ENCODE assay signal across 8 mouse cellular contexts in the genomic region with DNA sequence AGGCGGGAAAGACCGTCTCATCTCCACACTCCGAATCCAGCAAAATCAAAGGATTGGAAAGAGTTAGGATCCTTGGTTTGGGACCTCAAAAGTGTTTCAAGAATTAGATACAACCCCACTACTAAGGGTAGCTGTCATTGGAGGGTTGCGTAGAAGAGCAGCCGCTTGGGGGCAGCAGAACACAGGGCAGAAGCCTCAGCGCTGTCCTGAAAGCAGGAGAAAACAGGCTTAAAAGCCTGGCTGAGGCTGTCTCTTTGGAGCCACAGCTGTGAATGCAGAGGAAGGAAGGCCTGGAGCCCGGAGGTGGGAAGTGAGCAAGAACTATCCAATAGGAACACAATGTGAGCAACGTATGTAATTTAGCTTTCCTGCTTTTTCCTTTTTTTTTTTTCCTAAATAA. TPM values are rescaled to one million over a fixed set of nuclear protein-coding genes. Genes with fewer than 3 reads are reported as not detected.
DNase-seq lines count a peak whose midpoint lies in the region; ATAC-seq and TF ChIP-seq lines count a peak whose summit lies in the region.

No protein-coding gene starts in this region.

- no peaks in the 10 kb centered on the region for H3K4me1 ChIP-seq in embryonic facial prominence, embryonic 14.5 days (ENCODE audit: control insufficient read depth, insufficient read depth, low read length)
- no peaks in the 10 kb centered on the region for H3K4me1 ChIP-seq in kidney, adult 2 months (ENCODE audit: control insufficient read depth, insufficient read depth, low read length)
- no peaks in the 10 kb centered on the region for H3K4me1 ChIP-seq in limb, embryonic 11.5 days (ENCODE audit: control insufficient read depth, insufficient read depth, low read length)
- H3K4me1 ChIP-seq in midbrain, embryonic 14.5 days (ENCODE audit: control insufficient read depth, insufficient read depth, low read length), result no peaks in the 10 kb centered on the region
- no peaks in the 10 kb centered on the region for H3K4me1 ChIP-seq in spleen, adult 2 months (ENCODE audit: control insufficient read depth, insufficient read depth, insufficient read length)

- H3K27ac ChIP-seq in embryonic facial prominence, embryonic 14.5 days (replicated peaks; ENCODE audit: low read depth, low read length), result no peak overlapping the region
- H3K27ac ChIP-seq in kidney, adult 2 months (ENCODE audit: insufficient read depth, low read depth, low read length), result no peak overlapping the region
- H3K27ac ChIP-seq in limb, embryonic 11.5 days (replicated peaks; ENCODE audit: low read depth, low read length), result no peak overlapping the region
- no peak overlapping the region for H3K27ac ChIP-seq in midbrain, embryonic 14.5 days (replicated peaks; ENCODE audit: low read depth, low read length)
- H3K27ac ChIP-seq in spleen, adult 2 months (ENCODE audit: insufficient read depth, low read length), result no peak overlapping the region

- H3K4me2 ChIP-seq in embryonic facial prominence, embryonic 14.5 days (ENCODE audit: low read depth, low read length), result no peak overlapping the region
- H3K4me2 ChIP-seq in limb, embryonic 11.5 days (ENCODE audit: low read depth, severe bottlenecking), result no peak overlapping the region
- no peak overlapping the region for H3K4me2 ChIP-seq in midbrain, embryonic 14.5 days (ENCODE audit: low read length)

- DNase-seq in 416B (ENCODE audit: low read depth), result peak; percentile 82
- peak; percentile 81 to 89 for DNase-seq in adrenal gland, postnatal 36 days
- peak; percentile 93 for DNase-seq in embryonic facial prominence, embryonic 14.5 days (ENCODE audit: low spot score)
- DNase-seq in heart, adult 8-10 months (ENCODE audit: low spot score), result peak; percentile 79
- peak; percentile 84 for DNase-seq in kidney, adult 2 months
- peak; percentile 88 for DNase-seq in limb, embryonic 11.5 days (ENCODE audit: low spot score)
- DNase-seq in midbrain, embryonic 14.5 days, result peak; percentile 93
- DNase-seq in spleen, adult 2 months (ENCODE audit: low read depth in 1 of 2, low spot score in 2 of 2), result peak; percentile 29 to 73

- H3K9me3 ChIP-seq in embryonic facial prominence, embryonic 14.5 days (ENCODE audit: control insufficient read depth, low read length), result no peaks in the 10 kb centered on the region
- H3K9me3 ChIP-seq in limb, embryonic 11.5 days (ENCODE audit: control insufficient read depth, low read length), result no peaks in the 10 kb centered on the region
- no peaks in the 10 kb centered on the region for H3K9me3 ChIP-seq in midbrain, embryonic 14.5 days (ENCODE audit: control insufficient read depth, low read length)

- TF ChIP-seq CTCF in kidney, adult 2 months (conservative IDR thresholded peaks at IDR 0.05; ENCODE audit: insufficient read depth, insufficient read length, low read depth, low read length), result peak; percentile 93
- peak; percentile 97 for TF ChIP-seq CTCF in spleen, adult 2 months (IDR thresholded peaks at IDR 0.05; ENCODE audit: extremely low read depth, insufficient read depth, insufficient read length, insufficient replicate concordance)

- no peaks in the 10 kb centered on the region for H3K36me3 ChIP-seq in embryonic facial prominence, embryonic 14.5 days (ENCODE audit: control insufficient read depth, insufficient read depth, low read length)
- H3K36me3 ChIP-seq in kidney, adult 2 months (ENCODE audit: control insufficient read depth, insufficient read depth, low read length), result no peaks in the 10 kb centered on the region
- H3K36me3 ChIP-seq in limb, embryonic 11.5 days (ENCODE audit: control insufficient read depth, insufficient read depth, low read length), result no peaks in the 10 kb centered on the region
- H3K36me3 ChIP-seq in midbrain, embryonic 14.5 days (ENCODE audit: control insufficient read depth, insufficient read depth, low read length), result no peaks in the 10 kb centered on the region
- H3K36me3 ChIP-seq in spleen, adult 2 months (ENCODE audit: control insufficient read depth, insufficient read depth, low read length), result no peaks in the 10 kb centered on the region

- ATAC-seq in embryonic facial prominence, embryonic 14.5 days (ENCODE audit: low read depth), result peak; percentile 93
- peak; percentile 57; the same call in 1 of the 2 replicates for ATAC-seq in limb, embryonic 11.5 days (ENCODE audit: insufficient number of reproducible peaks, low FRiP score, low TSS enrichment, low read depth)
- ATAC-seq in midbrain, embryonic 14.5 days (ENCODE audit: low FRiP score, low TSS enrichment), result peak; percentile 70; the same call in 1 of the 2 replicates

- WGBS in embryonic facial prominence, embryonic 14.5 days, result 5% methylated on average over 8 of the region's 8 CpGs
- 4% methylated on average over 8 of the region's 8 CpGs for WGBS in kidney, adult 2 months
- WGBS in limb, embryonic 11.5 days, result 4% methylated on average over 8 of the region's 8 CpGs
- WGBS in midbrain, embryonic 14.5 days, result 4% methylated on average over 8 of the region's 8 CpGs
- 9% methylated on average over 8 of the region's 8 CpGs for WGBS in spleen, adult 2 months

- no peak for TF ChIP-seq POLR2A in kidney, adult 2 months (IDR thresholded peaks at IDR 0.05; ENCODE audit: low read depth, low read length)
- no peak for TF ChIP-seq POLR2A in spleen, adult 2 months (IDR thresholded peaks at IDR 0.05; ENCODE audit: low read depth, low read length)

- H3K9ac ChIP-seq in embryonic facial prominence, embryonic 14.5 days (ENCODE audit: low read depth, low read length), result no peak overlapping the region
- H3K9ac ChIP-seq in limb, embryonic 11.5 days (ENCODE audit: low read length), result no peak overlapping the region
- no peak overlapping the region for H3K9ac ChIP-seq in midbrain, embryonic 14.5 days (replicated peaks; ENCODE audit: low read length)

- no peak overlapping the region for H3K4me3 ChIP-seq in embryonic facial prominence, embryonic 14.5 days (ENCODE audit: low read depth, low read length)
- no peak overlapping the region for H3K4me3 ChIP-seq in kidney, adult 2 months (ENCODE audit: insufficient read depth, low read depth, low read length)
- no peak overlapping the region for H3K4me3 ChIP-seq in limb, embryonic 11.5 days (ENCODE audit: low read depth, low read length)
- H3K4me3 ChIP-seq in midbrain, embryonic 14.5 days (replicated peaks; ENCODE audit: low read depth, low read length), result no peak overlapping the region
- H3K4me3 ChIP-seq in spleen, adult 2 months (ENCODE audit: extremely low read depth, insufficient read depth, insufficient read length), result no peak overlapping the region

- no peaks in the 10 kb centered on the region for H3K27me3 ChIP-seq in embryonic facial prominence, embryonic 14.5 days (replicated peaks; ENCODE audit: control insufficient read depth, insufficient read depth, low read length)
- no peaks in the 10 kb centered on the region for H3K27me3 ChIP-seq in kidney, adult 2 months (replicated peaks; ENCODE audit: control insufficient read depth, insufficient read depth, low read length)
- no peaks in the 10 kb centered on the region for H3K27me3 ChIP-seq in limb, embryonic 11.5 days (ENCODE audit: control insufficient read depth, insufficient read depth, low read length)
- H3K27me3 ChIP-seq in midbrain, embryonic 14.5 days (ENCODE audit: control insufficient read depth, insufficient read depth, low read length), result no peaks in the 10 kb centered on the region
- no peaks in the 10 kb centered on the region for H3K27me3 ChIP-seq in spleen, adult 2 months (ENCODE audit: control insufficient read depth, insufficient read depth, low read length)

RNA-seq across cellular contexts. Expression of a gene that starts 16.7 kb away (rescaled TPM):
- total RNA-seq in adrenal gland, postnatal 36 days (2021), result 100 to 1,000 TPM; 549 to 598 TPM
- 876 and 912 TPM in 2 replicates for polyA plus RNA-seq in embryonic facial prominence, embryonic 14.5 days (2014; fragmentation: Nextera tagmentation; extraction: Ambion mirVana)
- 100 to 1,000 TPM; 305 to 381 (median 333) TPM for total RNA-seq in heart, adult 8-10 months (2022)
- 240 and 386 TPM in 2 replicates for polyA plus RNA-seq in kidney, adult 2 months (2012; rRNA removed)
- polyA plus RNA-seq in limb, embryonic 11.5 days (2014; fragmentation: Nextera tagmentation; extraction: Ambion mirVana), result 880 and 888 TPM in 2 replicates
- polyA plus RNA-seq in midbrain, embryonic 14.5 days (2014; fragmentation: Nextera tagmentation; extraction: Ambion mirVana), result 488 and 521 TPM in 2 replicates
- 324 and 363 TPM in 2 replicates for polyA plus RNA-seq in spleen, adult 2 months (2012; rRNA removed)

RNA-seq across cellular contexts. Expression of a gene that starts 34.4 kb away (rescaled TPM):
- total RNA-seq in adrenal gland, postnatal 36 days (2021), result under 1 TPM; 0.50 to 0.63 TPM
- polyA plus RNA-seq in embryonic facial prominence, embryonic 14.5 days (2014; fragmentation: Nextera tagmentation; extraction: Ambion mirVana), result 0.74 and 1.3 TPM in 2 replicates
- not detected for total RNA-seq in heart, adult 8-10 months (2022)
- 0.16 and 0.23 TPM in 2 replicates for polyA plus RNA-seq in kidney, adult 2 months (2012; rRNA removed)
- 0.35 and 0.65 TPM in 2 replicates for polyA plus RNA-seq in limb, embryonic 11.5 days (2014; fragmentation: Nextera tagmentation; extraction: Ambion mirVana)
- polyA plus RNA-seq in midbrain, embryonic 14.5 days (2014; fragmentation: Nextera tagmentation; extraction: Ambion mirVana), result 10.7 and 11.6 TPM in 2 replicates
- 1.3 and 2.6 TPM in 2 replicates for polyA plus RNA-seq in spleen, adult 2 months (2012; rRNA removed)

RNA-seq across cellular contexts. Expression of a gene that starts 35.1 kb away (rescaled TPM):
- total RNA-seq in adrenal gland, postnatal 36 days (2021), result 10 to 100 TPM; 41.1 to 51.0 TPM
- 2.8 and 3.8 TPM in 2 replicates for polyA plus RNA-seq in embryonic facial prominence, embryonic 14.5 days (2014; fragmentation: Nextera tagmentation; extraction: Ambion mirVana)
- total RNA-seq in heart, adult 8-10 months (2022), result 10 to 100 TPM; 16.2 to 28.4 (median 19.5) TPM
- 47.1 and 48.8 TPM in 2 replicates for polyA plus RNA-seq in kidney, adult 2 months (2012; rRNA removed)
- polyA plus RNA-seq in limb, embryonic 11.5 days (2014; fragmentation: Nextera tagmentation; extraction: Ambion mirVana), result 2.9 and 3.3 TPM in 2 replicates
- 10.3 and 13.3 TPM in 2 replicates for polyA plus RNA-seq in midbrain, embryonic 14.5 days (2014; fragmentation: Nextera tagmentation; extraction: Ambion mirVana)
- 64.6 and 66.0 TPM in 2 replicates for polyA plus RNA-seq in spleen, adult 2 months (2012; rRNA removed)
